ENCODE assay signal across 8 mouse cellular contexts in the genomic region with DNA sequence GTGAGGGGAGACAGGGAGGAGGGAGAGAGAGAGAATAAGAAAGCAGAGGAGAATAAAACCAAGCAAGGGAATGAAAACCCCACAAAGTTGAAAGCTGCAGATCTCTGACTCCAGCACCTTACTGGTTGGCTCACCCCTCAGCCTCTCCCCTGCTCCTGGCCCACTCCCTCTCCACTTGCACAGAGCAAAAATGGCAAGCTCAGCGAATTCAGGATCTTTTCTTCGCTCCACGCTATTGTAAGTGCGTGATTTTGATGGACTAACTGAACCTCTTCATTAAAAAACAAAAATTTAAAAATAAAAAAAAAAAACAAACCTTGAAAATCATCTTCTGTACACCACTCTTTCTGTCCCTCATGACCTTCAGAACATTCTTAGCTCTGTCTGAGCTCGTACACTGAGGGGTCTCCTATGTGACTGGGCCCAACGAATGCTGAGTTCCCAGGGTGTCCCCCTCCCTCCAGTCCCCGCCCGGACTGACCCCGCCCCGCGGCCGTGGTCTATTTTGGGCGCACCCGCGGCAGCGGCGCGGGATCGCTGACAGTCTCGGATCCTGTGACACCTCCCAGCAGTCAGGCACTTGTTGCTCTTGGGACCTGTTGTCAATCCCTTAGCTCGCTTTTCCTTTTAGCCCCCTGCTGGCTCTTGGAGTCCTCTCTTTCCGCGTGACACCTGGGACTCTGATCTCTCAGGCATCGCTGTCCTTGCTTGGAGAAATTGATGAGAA. TPM values are rescaled to one million over a fixed set of nuclear protein-coding genes. Genes with fewer than 3 reads are reported as not detected.
A peak's percentile ranks its signal among the peaks of the same experiment; 100 is the strongest.
DNase-seq lines count a peak whose midpoint lies in the region; ATAC-seq and TF ChIP-seq lines count a peak whose summit lies in the region.

A gene (plus strand): TSS at position 543 of the 727 bp plus-strand sequence.

- 4% methylated on average over 24 of the region's 24 CpGs for WGBS in embryonic facial prominence, embryonic 10.5 days
- 3% methylated on average over 24 of the region's 24 CpGs for WGBS in heart, embryonic 11.5 days (ENCODE audit: insufficient replicate concordance)
- 4% methylated on average over 24 of the region's 24 CpGs for WGBS in lung, postnatal 0 days

- peak within 1 kb of the TSS; percentile 81 for H3K4me2 ChIP-seq in heart, embryonic 11.5 days
- H3K4me2 ChIP-seq in lung, postnatal 0 days (replicated peaks; ENCODE audit: low read depth, low read length) = peak within 1 kb of the TSS; percentile 72

- no peaks in the 10 kb centered on the region for H3K36me3 ChIP-seq in embryonic facial prominence, embryonic 10.5 days (replicated peaks)
- no peaks in the 10 kb centered on the region for H3K36me3 ChIP-seq in heart, embryonic 11.5 days (ENCODE audit: control insufficient read depth, insufficient read depth, low read length)
- no peaks in the 10 kb centered on the region for H3K36me3 ChIP-seq in lung, postnatal 0 days (ENCODE audit: insufficient read depth, low read length)

- no peaks in the 10 kb centered on the region for H3K9me3 ChIP-seq in embryonic facial prominence, embryonic 10.5 days
- no peaks in the 10 kb centered on the region; the same call in 1 of the 2 replicates for H3K9me3 ChIP-seq in heart, embryonic 11.5 days (replicated peaks; ENCODE audit: control insufficient read depth, low read length)
- H3K9me3 ChIP-seq in lung, postnatal 0 days (ENCODE audit: low read length) = no peaks in the 10 kb centered on the region

- 0 out of 2 replicates have a peak within 1 kb of the TSS, but pooled peaks have one; percentile 2 for H3K27ac ChIP-seq in embryonic facial prominence, embryonic 10.5 days (replicated peaks)
- peak within 1 kb of the TSS; percentile 66; the same call in 1 of the 2 replicates for H3K27ac ChIP-seq in heart, embryonic 11.5 days (ENCODE audit: low read depth, low read length)
- peak within 1 kb of the TSS; percentile 88 for H3K27ac ChIP-seq in lung, postnatal 0 days (ENCODE audit: low read length)

- peaks cover 53% of the 10 kb centered on the region for H3K27me3 ChIP-seq in embryonic facial prominence, embryonic 10.5 days (replicated peaks; ENCODE audit: low read depth, poor library complexity, severe bottlenecking)
- peaks cover 12% of the 10 kb centered on the region; the same call in 1 of the 2 replicates for H3K27me3 ChIP-seq in heart, embryonic 11.5 days (ENCODE audit: control insufficient read depth, insufficient read depth, low read length)
- no peaks in the 10 kb centered on the region for H3K27me3 ChIP-seq in lung, postnatal 0 days (replicated peaks; ENCODE audit: insufficient read depth, low read length)

- peak; percentile 27 for TF ChIP-seq EP300 in lung, postnatal 0 days (IDR thresholded peaks at IDR 0.05)

- H3K4me3 ChIP-seq in embryonic facial prominence, embryonic 10.5 days = peak within 1 kb of the TSS; percentile 59
- H3K4me3 ChIP-seq in heart, embryonic 11.5 days (ENCODE audit: low read depth, low read length) = peak within 1 kb of the TSS; percentile 59
- H3K4me3 ChIP-seq in lung, postnatal 0 days (ENCODE audit: low read depth, low read length) = peak within 1 kb of the TSS; percentile 62

- H3K9ac ChIP-seq in heart, embryonic 11.5 days (ENCODE audit: low read depth, low read length) = peak within 1 kb of the TSS; percentile 80
- peak within 1 kb of the TSS; percentile 77 for H3K9ac ChIP-seq in lung, postnatal 0 days (replicated peaks; ENCODE audit: low read depth)

- H3K4me1 ChIP-seq in embryonic facial prominence, embryonic 10.5 days = peaks cover 23% of the 10 kb centered on the region
- H3K4me1 ChIP-seq in heart, embryonic 11.5 days (ENCODE audit: control insufficient read depth, insufficient read depth, low read length) = peaks cover 9% of the 10 kb centered on the region
- H3K4me1 ChIP-seq in lung, postnatal 0 days (ENCODE audit: insufficient read depth, low read depth, low read length) = no peaks in the 10 kb centered on the region

- peak; percentile 64 for TF ChIP-seq CTCF in lung, postnatal 0 days (IDR thresholded peaks at IDR 0.05)

- peak; percentile 10 to 27 for DNase-seq in spleen, adult 18-20 months
- DNase-seq in spleen, adult 12 weeks (ENCODE audit: low spot score) = no peak
- DNase-seq in embryonic facial prominence, embryonic 10.5 days (ENCODE audit: low spot score) = peak; percentile 42
- DNase-seq in kidney, adult 9 months = peak; percentile 73
- DNase-seq in lung, postnatal 0 days (ENCODE audit: low spot score) = peak; percentile 76
- DNase-seq in retina, postnatal 1 day = peak; percentile 73
- DNase-seq in cerebellum, adult 11 months = no peak

- peak; percentile 86 for ATAC-seq in heart, embryonic 11.5 days (replicated peaks; ENCODE audit: insufficient number of reproducible peaks, low FRiP score, low TSS enrichment)
- peak; percentile 83 for ATAC-seq in lung, postnatal 0 days

RNA-seq across cellular contexts. Expression of the gene that starts here (rescaled TPM):
- polyA plus RNA-seq in embryonic facial prominence, embryonic 10.5 days (2016; fragmentation: Nextera tagmentation; extraction: Ambion mirVana) = 0.11 and 0.39 TPM in 2 replicates
- 5.8 and 7.4 TPM in 2 replicates for polyA plus RNA-seq in heart, embryonic 11.5 days (2014; fragmentation: Nextera tagmentation; extraction: Ambion mirVana)
- polyA plus RNA-seq in lung, postnatal 0 days (2015; fragmentation: Nextera tagmentation; extraction: Ambion mirVana) = 83.6 and 122 TPM in 2 replicates

Comparison
In these comparisons a context has a peak if more than half of its experiments do, and no peak if none do; other contexts are left out.
1. RNA of the gene that starts here (polyA plus RNA-seq): 83.6 to 122 TPM in lung, postnatal 0 days; 5.8 to 7.4 TPM in heart, embryonic 11.5 days and 0.11 to 0.39 TPM in embryonic facial prominence, embryonic 10.5 days; every median in the first group is over 10 times any median in the second.
2. DNase-seq: peak in spleen, adult 18-20 months (2 of 2), kidney, adult 9 months (single experiment), lung, postnatal 0 days (single experiment) and retina, postnatal 1 day (single experiment); none in spleen, adult 12 weeks (single experiment) and cerebellum, adult 11 months (single experiment).
3. Peak in DNase-seq, H3K4me3 ChIP-seq and H3K27ac ChIP-seq in embryonic facial prominence, embryonic 10.5 days; RNA of the gene not detected or under 1 TPM.
4. H3K27ac ChIP-seq: peak in every context shown above with its lines; median percentile 88 in lung, postnatal 0 days; 66 in heart, embryonic 11.5 days; 2 in embryonic facial prominence, embryonic 10.5 days.
5. Peak in every context shown above with its lines, with median percentiles within 50 percentile points of each other: H3K4me3 ChIP-seq.